ENCODE assay signal across 21 mouse cellular contexts in genomic region chr7:125951911-125952310, GRCm38 (mm10).
DNase-seq lines count a peak whose midpoint lies in the region; ATAC-seq and TF ChIP-seq lines count a peak whose summit lies in the region.
"Had no signal": no experiment of that assay in that cellular context is flagged by ENCODE, and none has a peak within 500 bp of the region (broad histone marks: within the 10 kb centered on the region; RNA-seq: fewer than 3 reads in every experiment).

No protein-coding gene starts in this region.

- no peaks in the 10 kb centered on the region for H3K9me3 ChIP-seq in kidney, embryonic 14.5 days (ENCODE audit: control insufficient read depth, low read length)
- no peaks in the 10 kb centered on the region for H3K9me3 ChIP-seq in lung, postnatal 0 days (ENCODE audit: low read length)
- H3K9me3 ChIP-seq in forebrain, postnatal 0 days (ENCODE audit: low read length), result no peaks in the 10 kb centered on the region
- H3K9me3 ChIP-seq: embryonic facial prominence, embryonic 13.5 days; heart, embryonic 15.5 days; hindbrain, embryonic 13.5 days had no signal

- no peak overlapping the region for H3K27ac ChIP-seq in kidney, embryonic 14.5 days (ENCODE audit: low read depth, low read length)
- no peak overlapping the region for H3K27ac ChIP-seq in lung, postnatal 0 days (ENCODE audit: low read length)
- H3K27ac ChIP-seq in forebrain, postnatal 0 days (ENCODE audit: low read depth, low read length), result no peak overlapping the region
- H3K27ac ChIP-seq: embryonic facial prominence, embryonic 13.5 days; heart, adult 2 months; heart, embryonic 15.5 days; hindbrain, embryonic 13.5 days had no signal

- no peaks in the 10 kb centered on the region for H3K4me1 ChIP-seq in kidney, embryonic 14.5 days (ENCODE audit: control insufficient read depth, insufficient read depth, low read length)
- no peaks in the 10 kb centered on the region for H3K4me1 ChIP-seq in lung, postnatal 0 days (ENCODE audit: insufficient read depth, low read depth, low read length)
- no peaks in the 10 kb centered on the region for H3K4me1 ChIP-seq in forebrain, postnatal 0 days (ENCODE audit: insufficient read depth)

- no peak for TF ChIP-seq CTCF in lung, postnatal 0 days (IDR thresholded peaks at IDR 0.05)
- no peak for TF ChIP-seq CTCF in forebrain, postnatal 0 days (IDR thresholded peaks at IDR 0.05; ENCODE audit: low read depth)

- 71% methylated on average over 7 of the region's 7 CpGs for WGBS in kidney, embryonic 14.5 days
- 68% methylated on average over 7 of the region's 7 CpGs for WGBS in lung, postnatal 0 days
- WGBS in forebrain, postnatal 0 days, result 58% methylated on average over 7 of the region's 7 CpGs

- no peak for ATAC-seq in kidney, embryonic 14.5 days (ENCODE audit: low FRiP score, low TSS enrichment)
- ATAC-seq in lung, postnatal 0 days, result no peak
- ATAC-seq in forebrain, postnatal 0 days, result no peak
- ATAC-seq in megakaryocyte progenitor cell, adult 5-6 weeks (replicated peaks; ENCODE audit: poor library complexity), result no peak
- ATAC-seq: activated CD4-positive, CD25-positive, alpha-beta regulatory T cell, adult 4 months; forebrain, embryonic 14.5 days had no signal

- H3K4me3 ChIP-seq in kidney, embryonic 14.5 days (ENCODE audit: low read length), result no peak overlapping the region
- H3K4me3 ChIP-seq in lung, postnatal 0 days (ENCODE audit: low read depth, low read length), result no peak overlapping the region
- H3K4me3 ChIP-seq in forebrain, postnatal 0 days (ENCODE audit: low read depth, low read length), result no peak overlapping the region
- H3K4me3 ChIP-seq: embryonic facial prominence, embryonic 13.5 days; heart, adult 2 months; heart, embryonic 15.5 days; hindbrain, embryonic 13.5 days had no signal

- DNase-seq in kidney, adult 11 months, result peak; percentile 68
- DNase-seq in lung, postnatal 14 days, result peak; percentile 18
- no peak for DNase-seq in lung, postnatal 0 days (ENCODE audit: low spot score)
- DNase-seq in brain, adult 2 months (ENCODE audit: low read depth, low spot score), result peak; percentile 69
- peak; percentile 13 to 57 for DNase-seq in kidney, postnatal 25 days
- no peak for DNase-seq in forebrain, postnatal 0 days
- DNase-seq: adrenal gland, postnatal 14 days; cerebellum, adult 18-20 months; cerebellum, adult 9-11 months; cerebellum, postnatal 36 days; gastrocnemius, postnatal 10 days; heart, adult 2 months; heart, postnatal 14 days had no signal

- H3K27me3 ChIP-seq in kidney, embryonic 14.5 days (ENCODE audit: control insufficient read depth, insufficient read depth, low read length), result no peaks in the 10 kb centered on the region
- no peaks in the 10 kb centered on the region for H3K27me3 ChIP-seq in lung, postnatal 0 days (replicated peaks; ENCODE audit: insufficient read depth, low read length)
- no peaks in the 10 kb centered on the region for H3K27me3 ChIP-seq in forebrain, postnatal 0 days (ENCODE audit: insufficient read depth, low read length)
- H3K27me3 ChIP-seq: embryonic facial prominence, embryonic 13.5 days; heart, embryonic 15.5 days; hindbrain, embryonic 13.5 days had no signal

- no peak overlapping the region for H3K4me2 ChIP-seq in kidney, embryonic 14.5 days (replicated peaks; ENCODE audit: low read depth, low read length)
- no peak overlapping the region for H3K4me2 ChIP-seq in lung, postnatal 0 days (replicated peaks; ENCODE audit: low read depth, low read length)
- H3K4me2 ChIP-seq in forebrain, postnatal 0 days (ENCODE audit: low read depth), result no peak overlapping the region
- H3K4me2 ChIP-seq: embryonic facial prominence, embryonic 13.5 days; heart, embryonic 11.5 days; heart, embryonic 15.5 days; hindbrain, embryonic 13.5 days had no signal

- no peaks in the 10 kb centered on the region for H3K36me3 ChIP-seq in kidney, embryonic 14.5 days (ENCODE audit: control insufficient read depth, insufficient read depth, low read length)
- no peaks in the 10 kb centered on the region for H3K36me3 ChIP-seq in lung, postnatal 0 days (ENCODE audit: insufficient read depth, low read length)
- no peaks in the 10 kb centered on the region for H3K36me3 ChIP-seq in forebrain, postnatal 0 days (ENCODE audit: insufficient read depth)
- H3K36me3 ChIP-seq: embryonic facial prominence, embryonic 13.5 days; heart, embryonic 15.5 days; hindbrain, embryonic 13.5 days had no signal

- TF ChIP-seq EP300 in lung, postnatal 0 days (IDR thresholded peaks at IDR 0.05), result no peak

- no peak overlapping the region for H3K9ac ChIP-seq in kidney, embryonic 14.5 days (ENCODE audit: low read depth, low read length)
- H3K9ac ChIP-seq in lung, postnatal 0 days (replicated peaks; ENCODE audit: low read depth), result no peak overlapping the region
- H3K9ac ChIP-seq in forebrain, postnatal 0 days, result no peak overlapping the region
- H3K9ac ChIP-seq: embryonic facial prominence, embryonic 13.5 days; heart, embryonic 15.5 days; hindbrain, embryonic 13.5 days had no signal

Comparison
In these comparisons a context has a peak if more than half of its experiments do, and no peak if none do; other contexts are left out.
1. DNase-seq: peak in kidney, adult 11 months (single experiment), lung, postnatal 14 days (single experiment), brain, adult 2 months (single experiment) and kidney, postnatal 25 days (2 of 2); none in lung, postnatal 0 days (single experiment) and forebrain, postnatal 0 days (single experiment).